Mouse (Mus musculus) granulocyte monocyte progenitor cell, adult 5-6 weeks (primary cell): ENCODE measurements around the gene Hoxc11. TPM values are rescaled to one million over a fixed set of nuclear protein-coding genes. Genes with fewer than 3 reads are reported as not detected.
A peak's percentile ranks its signal among the peaks of the same experiment; 100 is the strongest.

Experiments used
- ATAC-seq: replicated peaks from 2 replicates; pipeline ENCODE4 v1.8.0; 2016; ENCODE audit warnings: mild to moderate bottlenecking, moderate TSS enrichment, inconsistent platforms; ENCODE audit not compliant: poor library complexity, severe bottlenecking
- total RNA-seq, 2 experiments: library from RNA; stranded (forward) in 1 of 2; stranded (reverse) in 1 of 2; fragments of 200-712, 200-1000 nt in 1 of 2; fragments of >200 nt in 1 of 2; fragmentation: Nextera tagmentation in 1 of 2; gene quantifications; 2 replicates each; pipeline ENCODE4 v1.2.3; 2014 to 2017

Gene Hoxc11
- total RNA-seq, 2 experiments from 2014 or later: not detected

DNA sequence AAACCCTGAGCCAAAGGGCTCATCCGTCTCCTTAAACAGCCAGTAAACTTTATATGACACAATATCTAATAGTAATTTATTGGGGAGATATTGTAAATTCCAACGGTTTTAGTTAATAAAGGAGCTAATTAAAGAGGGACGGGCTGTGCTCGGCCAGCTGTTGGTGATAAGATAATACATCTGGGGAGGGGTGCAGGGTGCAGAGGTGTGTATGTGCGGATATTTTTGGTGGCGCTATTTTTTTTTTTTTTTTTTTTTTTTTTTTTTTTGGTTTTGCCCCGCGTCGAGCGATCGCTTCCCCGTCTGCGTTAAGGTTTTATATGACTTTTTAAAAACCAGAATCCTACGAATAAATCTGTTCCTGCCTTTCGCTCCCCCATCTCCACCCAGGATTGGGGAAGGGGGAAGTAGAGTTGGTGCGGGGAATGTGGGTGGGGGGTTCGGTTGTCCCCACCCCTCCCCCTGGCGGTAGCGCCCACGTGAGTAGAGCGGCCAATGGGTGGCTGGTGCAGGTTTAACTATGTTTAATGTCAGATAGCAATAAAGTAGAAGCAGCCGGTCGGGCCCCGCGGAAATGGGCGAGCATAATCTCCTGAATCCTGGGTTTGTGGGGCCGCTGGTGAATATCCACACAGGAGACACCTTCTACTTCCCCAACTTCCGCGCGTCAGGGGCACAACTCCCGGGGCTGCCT, 17.8 kb upstream of the Hoxc11 start, which contains the start of gene Hoxc12:
Hoxc12 (plus strand) TSS at position 479 of the 694 bp plus-strand sequence.
- no peak for ATAC-seq

DNA sequence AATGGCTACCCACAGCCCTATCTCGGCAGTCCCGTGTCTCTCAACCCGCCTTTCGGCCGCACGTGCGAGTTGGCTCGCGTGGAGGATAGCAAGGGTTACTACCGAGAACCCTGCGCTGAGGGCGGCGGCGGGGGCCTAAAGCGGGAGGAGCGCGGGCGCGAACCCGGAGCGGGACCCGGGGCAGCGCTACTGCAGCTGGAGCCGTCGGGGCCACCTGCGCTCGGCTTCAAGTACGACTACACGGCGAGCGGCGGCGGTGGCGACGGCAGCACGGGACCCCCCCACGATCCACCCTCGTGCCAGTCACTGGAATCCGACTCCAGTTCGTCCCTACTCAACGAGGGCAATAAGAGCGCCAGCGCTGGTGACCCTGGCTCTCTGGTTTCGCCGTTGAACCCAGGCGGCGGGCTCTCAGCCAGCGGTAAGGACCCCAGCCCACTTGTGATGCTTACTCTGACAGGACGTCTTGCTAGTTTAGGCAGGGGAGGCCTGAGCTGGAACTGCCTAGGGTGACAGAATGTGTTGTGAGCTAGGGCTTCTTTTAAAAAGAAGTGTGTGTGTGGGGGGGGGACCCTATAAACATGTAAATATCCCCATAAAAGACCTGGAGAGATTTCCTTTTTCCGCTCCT, 17.1 kb upstream of the Hoxc11 start:
- ATAC-seq: no peak

DNA sequence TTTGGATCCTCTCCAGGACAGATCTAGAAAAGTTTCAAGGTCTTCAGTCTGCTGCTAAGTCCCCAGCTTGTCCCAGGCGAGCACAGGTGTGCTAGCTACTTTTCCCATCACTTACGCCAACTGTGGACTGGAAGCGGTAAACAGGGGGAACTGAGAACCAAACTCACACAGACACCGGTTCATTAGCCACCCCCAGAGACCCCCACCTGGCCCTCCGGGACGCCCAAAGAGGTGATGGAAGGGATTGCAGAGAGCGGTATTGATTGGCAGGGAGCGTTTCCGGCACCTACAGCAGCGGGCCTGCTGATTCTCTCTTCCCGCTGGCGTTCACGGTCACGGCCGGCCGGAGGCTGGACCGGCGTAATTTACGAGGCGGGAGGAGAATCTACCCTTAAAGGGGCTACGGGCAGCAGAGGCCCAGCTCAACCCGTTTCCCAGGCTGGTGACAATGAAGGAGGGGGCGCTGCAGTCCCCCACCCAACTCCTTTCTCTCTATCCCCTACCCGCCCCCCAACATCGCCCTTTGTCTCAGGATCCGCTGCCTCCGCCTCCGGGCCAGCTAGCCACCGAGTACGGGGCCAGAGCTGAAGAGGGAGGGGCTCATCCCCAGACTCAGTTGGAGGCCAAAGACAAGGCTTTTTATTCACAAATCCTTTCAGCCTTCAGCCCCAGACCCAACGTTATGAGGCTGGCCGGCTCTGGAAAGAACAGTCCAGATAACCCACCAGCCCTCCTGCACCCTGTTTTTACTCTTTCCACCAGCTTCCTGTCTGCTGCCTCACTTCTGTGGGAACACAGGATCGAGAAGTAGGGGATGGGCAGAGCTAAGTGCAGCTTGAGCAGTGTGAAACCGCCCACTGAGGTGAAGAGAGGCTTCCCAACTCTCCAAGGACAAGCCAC, 14.7 kb upstream of the Hoxc11 start:
- no peak for ATAC-seq

DNA sequence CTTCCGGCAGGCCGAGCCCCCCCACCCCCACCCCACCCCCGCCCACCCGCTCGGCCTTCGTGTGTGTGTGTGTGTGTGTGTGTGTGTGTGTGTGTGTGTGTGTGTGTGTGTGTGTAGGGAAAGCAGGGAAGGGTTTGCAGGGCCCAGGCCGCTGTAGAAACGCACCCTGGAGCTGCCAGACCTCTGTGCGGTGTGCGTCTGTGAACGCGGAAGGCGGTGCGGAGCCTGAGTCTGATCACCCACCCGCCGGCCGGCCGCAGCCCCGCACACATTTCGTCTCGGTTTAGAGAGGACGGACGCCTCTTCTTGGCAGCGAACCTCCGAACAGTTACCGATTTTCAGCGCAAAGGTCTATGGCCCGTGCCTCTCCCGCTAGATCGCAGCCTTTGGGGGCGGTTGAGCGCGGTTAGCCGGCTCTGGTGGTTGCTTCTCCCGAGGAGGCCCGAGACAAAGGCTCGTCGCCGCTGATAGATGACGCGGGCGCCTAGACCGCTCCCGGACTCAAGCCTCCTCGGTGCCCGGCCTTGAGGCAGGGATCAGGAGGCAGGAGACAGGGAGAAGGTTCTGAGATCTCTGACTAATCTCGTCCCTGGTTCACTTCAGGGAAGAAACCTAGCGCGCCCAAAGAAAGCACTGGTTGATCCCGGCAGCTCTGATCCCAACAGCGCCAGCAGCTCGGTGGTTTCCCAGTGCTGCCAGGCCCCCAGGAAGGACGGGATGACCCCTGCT, 11.3 kb upstream of the Hoxc11 start:
- ATAC-seq: no peak

DNA sequence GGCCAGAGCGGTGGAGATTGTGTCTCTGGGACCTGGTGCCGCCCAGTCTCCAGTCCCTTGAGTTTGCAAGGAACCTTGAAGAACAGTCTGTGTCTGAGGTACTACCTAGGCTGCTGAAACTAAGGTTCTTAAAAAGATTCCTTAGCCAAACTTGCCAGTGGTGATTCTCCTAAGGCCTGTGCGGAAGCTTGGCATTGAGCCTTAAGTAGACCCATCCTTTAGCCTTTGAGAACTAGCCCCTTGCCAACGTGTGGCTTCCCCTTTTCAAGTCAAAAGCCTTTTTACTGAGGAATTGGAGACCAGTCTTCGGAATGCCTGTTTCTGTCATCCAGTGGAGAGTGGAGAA, 10.8 kb upstream of the Hoxc11 start:
- no peak for ATAC-seq

DNA sequence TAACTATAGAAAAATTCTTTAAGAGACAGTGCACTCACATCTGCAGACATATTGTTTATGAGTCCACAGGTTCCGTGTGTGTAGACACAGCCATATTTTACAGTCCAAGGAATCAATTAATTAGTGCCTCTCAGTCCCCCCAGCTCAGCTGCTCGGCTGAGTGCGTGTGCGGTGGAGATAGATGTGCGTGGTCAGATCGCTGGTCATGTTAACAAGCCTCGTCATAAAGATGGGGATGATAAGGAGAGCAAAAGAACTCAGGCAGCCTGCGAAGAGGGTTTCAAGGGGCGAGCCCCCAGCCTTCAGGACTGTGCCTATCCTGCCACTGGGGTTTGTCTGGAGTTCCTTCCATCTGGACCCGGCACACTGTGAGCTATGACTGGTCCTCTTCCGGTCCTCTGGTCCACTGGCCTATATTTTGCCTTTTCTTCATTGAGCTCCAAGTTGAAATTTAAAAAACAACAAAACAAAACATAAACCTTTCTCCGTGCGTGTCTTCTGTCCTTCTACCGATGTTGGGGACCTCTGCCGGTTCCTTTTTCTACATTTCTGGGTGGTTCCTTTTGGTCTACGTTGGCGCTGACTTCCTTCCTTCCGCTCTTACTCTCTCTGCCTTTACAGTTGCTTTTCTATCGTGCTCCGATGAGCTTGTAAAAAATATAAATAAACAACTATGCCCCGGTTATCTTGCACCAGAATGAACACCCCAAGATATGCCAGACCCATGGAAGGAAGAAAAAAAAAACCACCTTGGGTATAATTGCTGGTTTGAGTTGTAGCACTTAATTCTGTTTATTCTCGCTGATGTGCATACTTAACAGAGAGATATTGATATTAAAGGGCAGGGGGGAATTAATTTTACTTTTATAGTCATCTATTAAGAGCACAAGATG, 8.8 kb upstream of the Hoxc11 start:
- ATAC-seq: no peak

DNA sequence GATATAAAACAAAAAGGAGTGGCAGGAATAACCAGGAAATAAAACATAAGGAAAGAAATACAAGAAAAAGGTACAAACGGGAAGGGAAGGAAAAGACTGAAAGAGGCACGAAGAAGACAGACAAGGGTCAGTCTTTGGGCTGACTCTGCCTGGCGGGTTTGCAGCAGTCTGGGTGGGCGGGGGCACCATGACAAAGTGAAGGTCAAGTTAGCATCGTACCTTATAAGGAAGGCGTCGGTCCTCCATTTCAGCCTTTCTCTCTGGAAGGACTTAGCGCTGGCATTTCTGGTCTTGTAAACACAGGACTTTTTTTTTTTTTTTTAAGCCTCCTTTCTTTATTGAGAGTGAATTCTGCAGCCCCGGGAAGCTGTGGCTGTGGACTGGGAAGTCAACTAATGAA, 7.0 kb upstream of the Hoxc11 start:
- ATAC-seq: no peak

DNA sequence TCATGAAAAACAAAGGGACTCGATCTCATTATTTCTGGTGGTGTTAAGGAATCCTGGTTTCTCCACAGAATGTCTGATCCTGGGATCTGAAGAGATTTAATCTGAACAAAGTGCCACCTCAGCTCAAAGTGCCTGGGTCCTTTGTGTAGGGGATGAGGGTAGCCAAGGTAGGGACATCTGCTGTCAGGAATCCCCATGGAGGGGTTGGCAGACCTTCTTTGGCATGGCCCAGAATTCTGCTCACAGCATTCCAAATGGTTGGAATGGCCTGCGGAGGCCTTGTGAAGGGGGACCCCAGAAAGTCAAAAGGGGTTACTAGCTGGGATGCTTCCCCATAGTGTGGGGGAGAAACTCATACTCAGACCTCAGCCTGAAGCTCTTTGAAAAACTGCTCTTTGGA, 5.4 kb upstream of the Hoxc11 start:
- no peak for ATAC-seq

DNA sequence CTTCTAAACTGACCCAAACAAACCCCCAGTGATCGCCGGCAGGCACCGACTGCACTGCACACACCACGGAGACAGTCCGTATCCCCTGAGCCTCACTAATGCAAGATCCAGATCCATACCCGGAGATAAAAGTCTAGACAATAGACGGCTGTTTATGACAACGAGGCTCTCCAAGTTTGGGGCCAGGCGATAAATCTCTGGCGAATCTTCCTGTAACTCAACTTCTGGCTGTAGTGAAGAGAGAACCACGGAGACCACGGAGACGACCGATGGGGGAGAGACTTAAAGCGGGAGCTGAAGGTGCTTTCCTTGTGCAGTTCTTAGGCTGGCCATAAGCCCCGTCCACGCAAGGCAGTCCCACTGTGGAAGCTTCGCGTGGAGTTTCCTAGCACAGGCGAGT, 4.5 kb upstream of the Hoxc11 start:
- ATAC-seq: no peak

DNA sequence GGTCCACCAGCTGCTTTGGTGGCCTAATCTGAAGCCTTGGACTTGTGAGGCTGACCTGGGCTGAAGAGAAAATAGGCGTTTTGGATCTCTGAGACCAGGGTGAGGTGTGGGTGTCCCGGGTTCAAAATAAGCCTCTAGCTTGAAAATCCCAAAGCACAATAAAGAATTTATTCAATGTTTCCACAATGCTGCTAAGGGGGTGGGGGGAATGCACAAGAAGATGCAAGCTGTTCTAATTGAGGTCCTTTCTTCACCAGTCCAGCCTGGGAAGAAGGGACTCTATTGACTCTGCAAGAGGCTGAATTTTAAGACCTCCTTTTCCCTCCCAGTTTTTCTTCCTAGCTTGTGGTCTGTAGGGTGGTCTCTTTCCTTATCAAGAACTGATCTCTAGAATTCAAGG, 3.4 kb upstream of the Hoxc11 start:
- no peak for ATAC-seq

DNA sequence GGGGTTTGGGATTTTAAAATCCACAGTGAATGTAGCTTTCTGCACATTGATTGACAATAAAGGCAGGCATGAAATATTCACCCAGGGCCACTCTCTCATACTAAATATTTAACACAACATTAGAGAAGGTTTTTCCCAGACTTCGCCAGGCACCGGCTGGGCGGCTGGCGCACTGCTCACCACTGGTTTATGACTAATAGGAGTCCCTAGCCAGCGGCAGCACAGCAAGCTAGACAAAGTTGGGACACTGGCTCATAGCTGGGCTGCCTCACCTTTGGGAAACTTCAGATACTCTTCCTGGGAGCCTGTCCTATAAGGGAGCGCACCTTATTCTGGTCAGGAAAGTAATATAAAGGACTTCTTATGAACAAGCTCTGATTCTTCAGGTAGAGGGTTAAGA, 666 bp upstream of the Hoxc11 start:
- no peak for ATAC-seq

DNA sequence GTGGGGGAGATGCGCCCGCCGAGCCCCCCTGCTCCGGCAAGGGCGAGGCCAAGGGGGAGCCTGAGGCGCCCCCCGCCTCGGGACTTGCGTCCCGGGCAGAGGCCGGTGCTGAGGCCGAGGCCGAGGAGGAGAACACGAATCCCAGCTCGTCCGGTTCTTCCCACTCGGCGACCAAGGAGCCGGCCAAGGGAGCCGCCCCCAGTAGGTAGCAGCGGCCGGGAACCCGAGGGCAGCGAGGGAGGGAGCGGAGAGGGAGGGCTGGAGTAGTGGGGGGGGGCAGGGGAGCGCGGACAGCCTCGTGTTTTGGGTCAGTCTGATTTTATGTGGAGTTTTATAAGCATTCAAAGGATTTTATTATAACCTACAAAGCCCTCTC, 768 bp downstream of the Hoxc11 start:
- ATAC-seq: no peak

DNA sequence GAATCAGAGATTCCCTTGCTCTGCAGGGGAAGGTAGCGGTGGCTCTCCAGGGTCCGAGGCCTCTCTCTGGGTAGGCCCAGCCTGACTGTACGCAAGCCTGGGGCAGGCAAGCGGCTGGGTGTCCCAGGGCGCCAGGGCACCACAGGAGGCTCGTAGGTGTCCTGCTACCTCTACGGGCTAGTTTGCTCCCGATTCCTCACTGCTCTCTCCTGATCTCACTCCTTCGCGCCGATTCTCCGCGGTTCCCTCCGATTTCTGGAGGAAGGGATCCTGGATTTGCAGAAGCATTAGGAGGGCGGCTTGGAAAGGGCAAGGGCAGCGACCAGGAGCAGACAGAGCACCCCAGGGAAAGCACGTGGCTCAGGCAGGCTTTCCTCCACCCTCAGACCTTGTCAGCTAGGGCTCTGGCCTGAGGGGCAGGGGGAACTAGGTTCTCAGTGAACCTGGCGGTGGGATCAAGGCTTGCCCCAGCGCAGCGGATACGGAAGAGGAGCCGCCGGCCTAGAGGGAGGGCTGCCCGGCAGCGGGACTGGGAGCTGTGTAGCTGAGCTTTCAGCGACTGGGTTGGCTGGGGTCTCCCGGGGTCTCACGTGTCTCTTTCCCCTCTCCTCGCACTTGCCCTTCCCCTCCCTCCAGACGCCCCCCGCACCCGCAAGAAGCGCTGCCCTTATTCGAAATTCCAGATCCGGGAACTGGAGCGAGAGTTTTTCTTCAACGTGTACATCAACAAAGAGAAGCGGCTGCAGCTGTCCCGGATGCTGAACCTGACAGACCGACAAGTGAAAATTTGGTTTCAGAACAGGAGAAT, 1.8 kb downstream of the Hoxc11 start:
- ATAC-seq: 0 out of 2 replicates have a peak, but pooled peaks have one; percentile 22

DNA sequence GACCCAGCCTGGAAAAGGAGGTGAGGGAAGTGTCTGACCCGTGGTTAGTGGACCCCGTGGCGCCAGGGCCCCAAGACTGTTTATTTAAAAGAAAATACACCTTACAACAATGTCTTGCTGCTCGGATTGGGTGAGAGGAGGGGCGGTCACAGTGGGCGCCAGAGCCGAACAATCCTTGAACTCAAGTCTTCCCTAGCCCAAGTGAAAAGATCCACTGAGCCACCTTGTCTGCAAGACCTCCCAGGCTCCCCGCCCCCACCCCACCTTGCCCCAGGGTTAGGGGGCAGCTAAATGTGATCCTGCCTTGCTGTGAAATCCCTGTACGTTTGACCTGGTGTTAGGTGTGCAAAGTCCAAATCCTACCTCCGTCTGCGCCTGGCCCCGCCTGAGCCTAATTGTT, 2.7 kb downstream of the Hoxc11 start:
- no peak for ATAC-seq

DNA sequence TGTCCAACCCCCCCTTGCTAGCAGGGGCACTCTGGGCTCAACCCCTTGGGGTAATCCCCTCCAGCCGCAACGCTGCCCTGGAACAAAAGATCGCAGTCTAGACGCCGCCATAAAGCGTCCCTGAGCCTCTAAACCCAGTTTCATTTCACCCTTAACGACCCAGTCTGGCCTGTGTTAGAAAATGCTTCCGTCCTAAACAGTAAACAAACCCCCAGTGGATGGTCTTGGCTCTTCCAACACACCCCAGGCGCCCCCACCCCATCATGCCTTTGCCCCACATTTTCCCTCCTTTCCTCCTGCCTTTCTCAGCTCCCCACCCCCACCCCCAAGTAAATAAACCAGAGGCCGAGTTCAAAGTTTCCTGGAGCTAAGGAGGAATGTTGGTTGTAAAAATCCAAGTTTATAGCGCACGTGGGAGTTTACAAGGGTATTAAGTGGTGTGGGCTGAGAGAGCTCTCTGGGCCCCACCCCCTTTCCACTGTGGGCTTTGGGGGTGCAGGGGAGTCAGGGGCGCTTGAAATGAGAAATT, 5.5 kb downstream of the Hoxc11 start:
- no peak for ATAC-seq

DNA sequence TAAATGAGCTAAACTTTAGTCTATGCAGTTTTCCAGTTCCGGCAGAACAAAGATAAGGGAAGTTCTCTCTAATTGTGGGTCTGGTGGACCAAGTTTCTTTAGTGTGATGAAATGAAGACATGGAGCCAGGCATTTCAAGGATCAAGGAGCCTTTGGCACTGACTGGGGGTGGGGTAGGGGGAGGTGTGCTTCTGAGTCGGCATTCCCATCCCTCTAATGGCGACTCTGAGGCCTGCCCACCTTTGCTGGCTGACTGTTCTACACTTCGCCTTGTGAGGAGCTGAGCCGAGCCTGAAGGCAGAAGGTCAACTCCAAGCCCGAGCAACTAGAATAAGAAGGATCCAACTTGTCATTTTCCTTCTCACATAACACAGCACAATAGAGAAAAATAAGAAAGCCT, 7.5 kb downstream of the Hoxc11 start:
- no peak for ATAC-seq

DNA sequence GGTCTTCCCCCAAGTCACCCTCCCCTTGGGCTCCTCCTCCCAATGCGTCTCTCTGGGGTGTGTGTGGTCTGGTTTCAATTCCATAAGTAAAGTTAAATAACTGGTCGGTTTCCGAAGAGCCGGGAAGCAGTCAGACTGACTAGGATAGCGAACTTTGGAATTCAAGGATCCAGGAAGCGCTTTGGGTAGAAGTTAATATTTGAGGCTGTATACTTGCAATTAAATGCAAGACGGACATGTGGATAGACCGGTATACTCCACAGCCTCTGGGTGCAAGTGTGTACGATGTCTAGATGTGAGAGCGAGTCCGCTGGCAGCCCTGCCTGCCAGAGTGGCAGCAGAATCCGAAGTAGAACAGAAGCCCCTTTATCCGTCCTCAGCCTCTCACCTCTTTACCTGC, 8.3 kb downstream of the Hoxc11 start:
- ATAC-seq: no peak

DNA sequence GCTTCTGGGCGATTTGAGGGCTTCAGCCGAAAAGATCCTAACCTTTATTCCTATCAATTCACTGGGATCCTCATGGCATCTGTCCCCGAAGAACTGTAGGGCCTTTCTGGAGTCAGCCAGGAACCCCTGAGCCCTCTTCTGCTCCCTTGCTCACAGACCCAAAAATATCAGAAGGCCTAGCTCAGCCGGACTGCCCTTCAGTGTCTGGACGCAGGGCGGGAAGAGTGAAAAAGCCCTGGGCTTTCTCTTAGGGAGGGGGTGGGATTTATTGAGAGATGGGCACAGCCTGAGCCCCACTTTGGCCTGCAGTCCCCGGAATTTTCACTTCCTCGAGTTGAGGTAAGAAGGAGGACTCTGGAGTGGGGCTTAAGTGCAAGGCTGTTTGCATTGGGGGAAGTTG, 9.0 kb downstream of the Hoxc11 start:
- no peak for ATAC-seq
